Mouse (Mus musculus) intestine, embryonic 15.5 days (tissue): ENCODE data around the gene Pard3. TPM values are rescaled to one million over a fixed set of nuclear protein-coding genes. Genes with fewer than 3 reads are reported as not detected.

Experiments
- ATAC-seq: fragments of 200-750 bp; cut with Nextera tagmentation; 2 replicates; pipeline ENCODE4 v1.8.0; 2017; ENCODE audit warnings: moderate TSS enrichment, moderate library complexity
- H3K27ac ChIP-seq: fragments of 300-500 bp; sonication (generic); 2 replicates; pipeline ENCODE4 v1.5.1; 2015; ENCODE audit warnings: mild to moderate bottlenecking, inconsistent platforms
- H3K27me3 ChIP-seq: fragments of 300-500 bp; sonication (generic); replicated peaks from 2 replicates; pipeline ENCODE4 v1.6.1; 2015; ENCODE audit warnings: inconsistent platforms
- H3K36me3 ChIP-seq: fragments of 300-500 bp; sonication (generic); 2 replicates; pipeline ENCODE4 v1.6.1; 2015; ENCODE audit warnings: inconsistent platforms
- H3K4me1 ChIP-seq: fragments of 300-500 bp; sonication (generic); replicated peaks from 2 replicates; pipeline ENCODE4 v1.6.1; 2015; ENCODE audit warnings: inconsistent platforms
- H3K4me2 ChIP-seq: fragments of 300-500 bp; sonication (generic); replicated peaks from 2 replicates; pipeline ENCODE4 v1.6.1; 2015; ENCODE audit warnings: mild to moderate bottlenecking, inconsistent platforms
- H3K4me3 ChIP-seq: fragments of 300-500 bp; sonication (generic); replicated peaks from 2 replicates; pipeline ENCODE4 v1.5.1; 2015; ENCODE audit warnings: inconsistent platforms
- H3K9ac ChIP-seq: fragments of 300-500 bp; sonication (generic); 2 replicates; pipeline ENCODE4 v1.6.1; 2015; ENCODE audit warnings: inconsistent platforms
- H3K9me3 ChIP-seq: fragments of 300-500 bp; sonication (generic); 2 replicates; pipeline ENCODE4 v1.6.1; 2016; ENCODE audit warnings: inconsistent platforms
- WGBS: fragments of 180-500 bp; shearing (Covaris S2); methylation state at CpG from one replicate; pipeline ENCODE4 v1.1.7; 2015; 5-methylcytosine and 5-hydroxymethylcytosine counted together
- polyA plus RNA-seq: library from polyadenylated mRNA; unstranded; fragments of >200 nt; fragmentation: Nextera tagmentation; extraction: Ambion mirVana; gene quantifications from 2 replicates; pipeline ENCODE4 v1.2.1, GENCODE M21; 2015

The Pard3 gene
- polyA plus RNA-seq, 1 experiment from 2014 or later, result 24.5 TPM

DNA sequence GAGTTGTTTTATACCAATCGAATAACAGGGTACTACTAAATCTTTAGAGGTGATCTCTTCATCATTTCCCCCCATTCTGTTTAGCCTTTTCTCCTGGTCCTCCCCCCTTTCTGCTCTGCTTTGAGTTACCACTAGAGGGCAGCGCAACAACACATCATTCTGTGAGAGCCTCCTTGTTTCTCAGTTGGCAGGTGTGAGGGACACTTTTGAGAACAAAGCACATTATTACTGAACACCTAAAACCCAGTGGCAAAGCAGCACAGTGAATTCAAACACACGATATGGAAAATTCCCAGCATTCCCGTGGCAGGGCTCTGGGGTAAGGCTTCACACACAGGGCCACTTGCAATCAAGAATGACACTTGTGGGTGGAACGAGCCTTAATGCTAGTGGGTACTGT, 127.7 kb downstream of the Pard3 start:
- 39% methylated on average over 5 of the region's 5 CpGs for WGBS
- Histone ChIP-seq H3K4me2 (no peak overlapping the region), H3K36me3 (no peaks in the 10 kb centered on the region), H3K27me3 (no peaks in the 10 kb centered on the region), H3K4me1 (peaks cover 12% of the 10 kb centered on the region), H3K9ac (no peak overlapping the region), H3K9me3 (no peaks in the 10 kb centered on the region), H3K27ac (no peak overlapping the region), H3K4me3 (no peak overlapping the region)
- 0 out of 2 replicates have a peak, but pooled peaks have one; percentile 44 for ATAC-seq

DNA sequence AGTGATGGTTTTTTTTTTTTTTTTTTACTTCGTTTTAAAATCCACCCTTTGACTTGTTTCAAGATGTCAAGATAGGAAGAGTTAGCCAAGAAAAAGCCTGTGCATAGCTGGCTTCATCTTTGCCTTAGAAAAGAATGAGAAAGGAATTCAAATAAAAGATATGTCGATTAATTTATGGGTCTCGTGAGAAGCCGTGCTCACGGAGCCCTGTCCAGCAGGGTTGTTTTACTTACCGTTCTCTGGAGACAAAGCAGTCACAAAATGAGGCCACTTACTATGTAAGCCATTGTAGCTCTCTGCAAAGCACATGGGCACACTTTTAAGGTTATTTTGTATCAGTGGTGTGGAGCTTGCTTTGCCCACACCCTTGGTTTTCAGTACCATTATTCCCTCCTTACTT, 128.1 kb downstream of the Pard3 start:
- Histone ChIP-seq H3K27me3 (no peaks in the 10 kb centered on the region), H3K4me3 (no peak overlapping the region), H3K4me1 (peaks cover 12% of the 10 kb centered on the region), H3K9ac (no peak overlapping the region), H3K36me3 (no peaks in the 10 kb centered on the region), H3K4me2 (no peak overlapping the region), H3K27ac (no peak overlapping the region), H3K9me3 (no peaks in the 10 kb centered on the region)
- 46% methylated on average over 6 of the region's 6 CpGs for WGBS
- no peak for ATAC-seq

DNA sequence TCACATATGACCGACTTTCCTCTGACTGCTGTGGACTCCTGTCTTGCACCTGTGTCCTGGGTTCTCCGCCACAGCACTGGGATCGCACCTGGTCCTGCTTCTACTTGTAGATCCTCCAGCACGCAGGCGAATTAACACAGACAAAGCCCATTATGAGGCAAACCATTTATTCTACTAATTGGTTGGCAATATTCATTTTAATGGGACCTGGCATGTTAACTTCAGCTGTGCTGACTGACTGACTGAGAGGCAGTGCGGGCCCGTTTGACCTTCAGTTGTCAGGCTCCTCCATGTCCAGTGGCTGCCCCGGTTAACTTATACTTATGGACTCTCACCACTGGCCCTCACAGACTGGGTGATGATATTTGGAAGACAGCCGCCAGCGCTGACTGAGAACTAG, 128.6 kb downstream of the Pard3 start:
- WGBS, result 87% methylated on average over 10 of the region's 10 CpGs
- peaks cover 12% of the 10 kb centered on the region for H3K4me1 ChIP-seq
- H3K4me2 ChIP-seq, result no peak overlapping the region
- no peaks in the 10 kb centered on the region for H3K9me3 ChIP-seq
- ATAC-seq, result no peak
- no peak overlapping the region for H3K9ac ChIP-seq
- no peak overlapping the region for H3K27ac ChIP-seq
- H3K4me3 ChIP-seq, result no peak overlapping the region
- no peaks in the 10 kb centered on the region for H3K27me3 ChIP-seq
- no peaks in the 10 kb centered on the region for H3K36me3 ChIP-seq

DNA sequence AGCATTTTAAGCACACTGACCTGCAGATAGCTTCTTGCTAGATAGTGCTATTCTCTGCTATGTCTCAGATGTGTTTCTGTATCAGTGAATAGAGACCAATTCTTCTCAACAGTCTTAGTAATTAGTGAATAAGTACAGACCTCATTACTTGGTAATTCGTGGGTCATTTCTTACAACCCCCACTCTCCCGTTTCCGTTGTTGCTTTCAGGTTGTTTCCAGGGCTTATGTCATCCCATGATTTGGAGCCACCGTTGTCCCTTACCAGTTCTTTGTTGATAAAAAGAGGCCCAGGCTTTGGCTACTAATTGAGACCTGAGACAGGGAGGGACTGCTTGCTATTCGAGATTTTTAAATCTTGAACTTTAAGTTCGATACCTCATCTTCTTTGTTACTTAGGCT, 129.7 kb downstream of the Pard3 start:
- no peak overlapping the region for H3K4me2 ChIP-seq
- H3K4me3 ChIP-seq, result no peak overlapping the region
- ATAC-seq, result no peak
- H3K9ac ChIP-seq, result no peak overlapping the region
- no peaks in the 10 kb centered on the region for H3K27me3 ChIP-seq
- WGBS, result 60% methylated on average over 6 of the region's 6 CpGs
- no peaks in the 10 kb centered on the region for H3K36me3 ChIP-seq
- H3K27ac ChIP-seq, result no peak overlapping the region
- no peaks in the 10 kb centered on the region for H3K9me3 ChIP-seq
- H3K4me1 ChIP-seq, result peaks cover 12% of the 10 kb centered on the region

DNA sequence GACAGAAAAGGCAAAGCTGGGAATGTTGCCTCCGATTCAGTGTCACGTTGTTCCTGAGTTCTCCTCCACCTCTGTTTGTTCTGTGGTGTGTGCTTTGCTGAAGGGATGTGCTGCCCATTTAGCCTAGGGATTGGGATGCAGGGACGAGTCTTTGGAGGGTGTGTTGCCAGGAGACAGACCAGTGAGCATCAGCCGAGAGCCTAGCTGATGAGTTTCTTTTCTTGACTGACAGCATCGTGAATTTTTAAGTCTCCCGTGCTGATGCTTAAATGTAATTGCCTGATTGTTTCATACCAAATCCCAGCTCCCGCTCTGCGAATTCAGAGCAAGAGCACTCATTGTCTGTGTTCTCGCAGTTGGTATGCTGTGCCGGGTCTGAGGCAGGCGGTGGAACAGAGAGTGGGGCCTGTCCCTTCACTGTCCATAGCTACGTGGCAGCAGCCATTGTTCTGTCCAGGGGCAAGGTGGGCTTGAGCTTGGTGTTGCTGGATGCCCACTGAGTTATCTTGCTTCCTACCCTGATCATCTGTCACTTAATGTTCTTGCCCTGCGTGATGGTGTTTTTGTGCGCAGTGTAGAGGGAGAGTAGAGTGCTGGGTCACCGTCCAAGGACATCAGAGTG, 131.2 kb downstream of the Pard3 start:
- WGBS, result 80% methylated on average over 15 of the region's 15 CpGs
- H3K4me3 ChIP-seq, result no peak overlapping the region
- H3K36me3 ChIP-seq, result no peaks in the 10 kb centered on the region
- peaks cover 7% of the 10 kb centered on the region for H3K4me1 ChIP-seq
- no peaks in the 10 kb centered on the region for H3K27me3 ChIP-seq
- no peak overlapping the region for H3K9ac ChIP-seq
- no peak overlapping the region for H3K27ac ChIP-seq
- H3K9me3 ChIP-seq, result no peaks in the 10 kb centered on the region
- no peak for ATAC-seq
- H3K4me2 ChIP-seq, result no peak overlapping the region

DNA sequence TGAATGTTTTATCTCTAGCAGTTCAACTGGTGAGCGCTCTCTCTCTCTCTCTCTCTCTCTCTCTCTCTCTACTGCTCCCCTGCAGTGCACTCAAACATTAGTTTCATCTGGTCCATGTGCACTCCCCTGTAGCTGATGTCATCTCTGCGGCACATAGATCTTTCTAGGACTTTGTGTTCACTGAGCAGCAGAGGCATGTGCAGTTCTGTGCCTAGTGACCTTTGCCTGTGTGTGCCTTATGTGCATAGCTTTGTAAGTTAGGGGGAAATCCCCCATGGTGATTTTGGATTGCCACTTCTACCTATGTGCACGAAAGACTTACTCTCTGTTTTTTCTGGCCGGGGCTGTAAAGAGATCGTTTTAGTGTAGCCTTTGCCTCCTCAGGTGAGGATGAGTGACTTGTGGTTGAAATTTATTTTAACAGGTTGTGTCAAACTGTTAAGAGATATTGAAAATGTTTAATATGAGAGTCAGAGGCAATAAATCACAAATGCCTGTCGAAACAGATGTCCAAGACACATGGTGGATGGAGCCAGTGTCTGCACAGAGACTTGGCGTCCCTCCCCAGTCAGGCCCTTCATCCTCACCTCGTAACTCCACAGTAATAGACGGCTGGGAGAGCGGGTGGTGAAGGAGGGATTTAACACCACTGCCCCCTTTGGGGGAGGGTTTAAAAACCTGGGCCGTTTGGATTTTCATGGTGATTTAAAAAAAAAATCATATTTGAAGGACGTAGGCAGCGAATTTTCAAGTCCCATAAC, 133.0 kb downstream of the Pard3 start:
- H3K36me3 ChIP-seq, result no peaks in the 10 kb centered on the region
- H3K4me1 ChIP-seq, result peaks cover 4% of the 10 kb centered on the region; the same call in 1 of the 2 replicates
- WGBS, result 64% methylated on average over 13 of the region's 13 CpGs
- no peaks in the 10 kb centered on the region for H3K27me3 ChIP-seq
- no peak overlapping the region for H3K27ac ChIP-seq
- no peak overlapping the region for H3K9ac ChIP-seq
- no peaks in the 10 kb centered on the region for H3K9me3 ChIP-seq
- H3K4me2 ChIP-seq, result no peak overlapping the region
- no peak overlapping the region for H3K4me3 ChIP-seq
- ATAC-seq, result peak; percentile 42; the same call in 1 of the 2 replicates

DNA sequence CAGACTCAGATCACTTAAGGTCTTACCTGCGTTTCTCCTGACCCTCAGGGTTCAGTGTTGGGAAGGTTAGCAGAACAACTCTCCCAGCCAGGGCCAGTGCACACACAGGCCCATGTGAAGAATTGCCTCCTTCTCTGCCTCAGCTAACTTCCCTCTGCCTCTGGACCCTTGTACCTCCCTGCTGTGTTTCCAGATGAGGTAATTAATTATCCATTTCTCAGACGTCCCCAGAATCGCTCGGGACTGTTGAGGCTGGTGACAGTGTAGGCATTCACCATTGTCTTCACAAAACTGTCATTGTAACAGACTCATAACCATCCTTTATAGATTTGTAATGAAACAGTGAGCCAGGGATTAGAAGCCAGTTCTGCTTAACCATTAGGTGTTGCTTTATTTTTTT, 143.8 kb downstream of the Pard3 start:
- H3K4me2 ChIP-seq, result no peak overlapping the region
- ATAC-seq, result no peak
- no peak overlapping the region for H3K27ac ChIP-seq
- 0 out of 2 replicates have a peak, but pooled peaks cover 4% of the 10 kb centered on the region for H3K4me1 ChIP-seq
- H3K27me3 ChIP-seq, result no peaks in the 10 kb centered on the region
- 35% methylated on average over 4 of the region's 4 CpGs for WGBS
- no peak overlapping the region for H3K4me3 ChIP-seq
- H3K9me3 ChIP-seq, result no peaks in the 10 kb centered on the region
- H3K9ac ChIP-seq, result no peak overlapping the region
- no peaks in the 10 kb centered on the region for H3K36me3 ChIP-seq

DNA sequence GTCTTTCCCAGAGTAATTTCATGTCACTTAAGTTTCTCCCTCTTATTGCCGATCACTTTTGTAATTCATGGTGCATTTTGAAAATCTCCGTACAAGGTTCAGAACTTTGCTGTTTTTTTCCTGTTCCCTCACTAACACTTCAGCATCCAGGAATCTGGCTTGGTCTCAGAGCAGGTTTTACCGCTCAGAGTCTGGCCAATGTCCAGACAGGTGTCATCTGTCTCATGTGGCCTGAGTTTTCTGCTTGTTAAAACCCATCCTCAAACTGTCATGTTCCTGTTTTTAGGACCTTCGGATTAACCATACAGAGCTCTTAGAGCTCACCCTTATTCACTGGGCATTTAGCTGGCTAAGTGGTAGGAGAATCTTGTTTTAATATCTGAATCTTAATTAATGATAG, 146.9 kb downstream of the Pard3 start:
- ATAC-seq, result no peak
- 67% methylated on average over 4 of the region's 4 CpGs for WGBS

DNA sequence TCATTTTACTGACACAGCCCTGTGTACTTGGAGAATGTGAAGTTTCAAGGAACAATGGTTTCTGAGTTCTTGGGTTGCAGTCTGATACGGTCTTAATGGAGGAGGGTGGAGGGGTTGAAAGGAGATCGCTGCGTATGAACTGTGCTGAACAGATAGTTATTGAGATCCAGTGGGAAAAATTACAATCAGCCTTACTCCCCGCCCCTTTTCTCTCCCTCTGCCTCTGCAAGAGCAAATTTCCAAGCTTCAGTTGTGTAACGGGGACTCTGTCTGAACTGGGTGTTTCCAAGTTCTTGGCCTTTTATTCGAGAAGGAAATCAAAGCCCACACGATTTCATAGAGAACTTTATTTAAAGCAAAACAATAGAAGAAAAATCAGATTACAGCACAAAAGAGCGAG, 150.6 kb downstream of the Pard3 start:
- H3K27ac ChIP-seq, result no peak overlapping the region
- H3K4me2 ChIP-seq, result no peak overlapping the region
- H3K9ac ChIP-seq, result no peak overlapping the region
- H3K4me3 ChIP-seq, result no peak overlapping the region
- H3K27me3 ChIP-seq, result no peaks in the 10 kb centered on the region
- H3K9me3 ChIP-seq, result no peaks in the 10 kb centered on the region
- WGBS, result 70% methylated on average over 8 of the region's 8 CpGs
- H3K4me1 ChIP-seq, result peaks cover 8% of the 10 kb centered on the region
- H3K36me3 ChIP-seq, result no peaks in the 10 kb centered on the region
- ATAC-seq, result no peak

More for the DNA sequence above, 146.9 kb downstream of the Pard3 start:
- no peak overlapping the region for H3K4me2 ChIP-seq
- H3K4me3 ChIP-seq, result no peak overlapping the region
- no peak overlapping the region for H3K9ac ChIP-seq
- no peak overlapping the region for H3K27ac ChIP-seq
- H3K9me3 ChIP-seq, result no peaks in the 10 kb centered on the region
- peaks cover 8% of the 10 kb centered on the region; the same call in 1 of the 2 replicates for H3K4me1 ChIP-seq
- H3K27me3 ChIP-seq, result no peaks in the 10 kb centered on the region
- no peaks in the 10 kb centered on the region for H3K36me3 ChIP-seq

DNA sequence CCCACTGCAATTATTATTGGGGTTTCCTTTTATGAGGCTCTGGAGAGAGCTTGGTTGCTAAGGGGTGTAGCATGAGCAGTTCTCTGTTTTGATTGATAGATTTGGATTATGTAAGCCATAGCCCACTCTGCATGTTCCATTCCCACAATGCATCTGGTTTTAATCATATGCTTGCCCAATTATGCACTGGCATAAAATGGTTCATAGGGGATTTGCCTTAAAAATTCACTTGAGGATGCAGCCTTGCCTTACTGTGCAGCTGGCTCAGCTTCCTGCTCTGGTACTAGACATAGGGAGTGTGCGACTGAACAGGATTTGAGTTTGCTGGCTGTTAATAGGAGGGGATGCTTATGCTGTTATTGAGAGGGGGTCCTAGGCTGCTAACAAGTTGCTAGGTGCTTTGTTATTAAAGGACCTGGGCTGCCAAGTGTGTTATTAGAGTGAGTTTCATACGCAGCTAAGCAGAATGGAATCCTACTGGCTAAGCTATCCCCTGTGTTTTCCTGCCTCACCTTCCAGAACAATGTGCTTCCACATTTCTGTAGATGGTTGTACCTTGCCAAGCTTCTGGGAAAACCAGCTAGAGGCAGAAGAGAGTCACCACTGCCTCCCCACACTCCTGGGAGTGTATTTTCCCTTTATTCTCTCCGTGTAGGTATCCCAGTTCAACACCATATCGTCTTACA, 151.2 kb downstream of the Pard3 start:
- 79% methylated on average over 4 of the region's 4 CpGs for WGBS
- ATAC-seq, result no peak
- H3K4me2 ChIP-seq, result no peak overlapping the region
- H3K4me3 ChIP-seq, result no peak overlapping the region
- H3K27ac ChIP-seq, result no peak overlapping the region
- H3K4me1 ChIP-seq, result peaks cover 12% of the 10 kb centered on the region
- H3K9me3 ChIP-seq, result no peaks in the 10 kb centered on the region
- H3K27me3 ChIP-seq, result no peaks in the 10 kb centered on the region
- H3K9ac ChIP-seq, result no peak overlapping the region
- H3K36me3 ChIP-seq, result no peaks in the 10 kb centered on the region

DNA sequence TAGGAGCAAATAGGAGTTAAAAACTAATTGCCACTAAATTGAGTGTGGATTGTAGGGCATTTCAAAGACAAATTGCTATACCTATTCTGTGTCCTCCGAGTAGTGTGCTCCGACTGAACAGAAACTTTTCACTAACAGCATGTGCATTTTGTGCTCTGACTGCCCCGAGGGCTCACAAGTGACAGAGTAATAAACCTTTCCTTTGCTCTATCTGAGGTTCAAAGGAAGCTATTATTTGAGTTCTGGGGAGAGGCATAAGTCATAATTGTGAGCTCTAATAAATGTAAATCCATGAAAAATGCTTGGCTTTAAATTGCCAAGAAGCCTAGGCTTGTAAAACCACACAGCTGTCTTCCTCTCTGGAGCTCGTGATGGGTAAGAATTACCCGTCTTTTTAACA, 156.5 kb downstream of the Pard3 start:
- Histone ChIP-seq H3K4me3 (no peak overlapping the region), H3K4me1 (peaks cover 24% of the 10 kb centered on the region), H3K36me3 (no peaks in the 10 kb centered on the region), H3K9me3 (no peaks in the 10 kb centered on the region), H3K27me3 (no peaks in the 10 kb centered on the region), H3K9ac (no peak overlapping the region), H3K27ac (peak overlapping the region; percentile 19; the same call in 1 of the 2 replicates), H3K4me2 (peak overlapping the region; percentile 27; the same call in 1 of the 2 replicates)
- peak; percentile 63 for ATAC-seq
- WGBS, result 25% methylated on average over 5 of the region's 5 CpGs

DNA sequence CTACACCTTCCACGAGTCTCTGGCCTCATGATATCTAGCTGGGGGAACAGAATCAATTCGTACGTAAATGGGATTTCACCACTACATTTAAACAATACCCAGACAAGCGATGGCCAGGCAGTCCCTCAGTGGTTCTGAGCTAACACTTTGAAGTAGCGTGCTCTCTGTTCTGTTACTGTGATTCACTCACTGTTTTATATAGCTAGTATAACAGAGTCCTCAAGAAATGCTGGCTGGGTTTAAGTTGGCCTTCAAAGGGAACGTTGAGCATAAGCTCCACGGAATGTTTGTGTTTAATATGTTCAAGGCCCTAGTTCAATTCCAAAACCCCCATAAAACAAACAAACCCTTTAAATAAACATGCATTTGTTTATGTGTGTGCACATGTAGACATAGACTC, 156.9 kb downstream of the Pard3 start:
- WGBS, result 32% methylated on average over 7 of the region's 7 CpGs
- H3K27ac ChIP-seq, result peak overlapping the region; percentile 19; the same call in 1 of the 2 replicates
- peak; percentile 54 for ATAC-seq
- H3K4me1 ChIP-seq, result peaks cover 24% of the 10 kb centered on the region
- H3K27me3 ChIP-seq, result no peaks in the 10 kb centered on the region
- no peaks in the 10 kb centered on the region for H3K36me3 ChIP-seq
- no peak overlapping the region for H3K9ac ChIP-seq
- H3K4me3 ChIP-seq, result no peak overlapping the region
- H3K4me2 ChIP-seq, result peak overlapping the region; percentile 27; the same call in 1 of the 2 replicates
- no peaks in the 10 kb centered on the region for H3K9me3 ChIP-seq
